Mouse (Mus musculus) intestine, embryonic 15.5 days (tissue): Measurements from ENCODE around the gene Pxmp2. TPM values are rescaled to one million over a fixed set of nuclear protein-coding genes. Genes with fewer than 3 reads are reported as not detected.

ENCODE experiments used
- ATAC-seq: fragments of 200-750 bp; cut with Nextera tagmentation; 2 replicates; pipeline ENCODE4 v1.8.0; 2017; ENCODE audit warnings: moderate TSS enrichment, moderate library complexity
- H3K27ac ChIP-seq: fragments of 300-500 bp; sonication (generic); 2 replicates; pipeline ENCODE4 v1.5.1; 2015; ENCODE audit warnings: mild to moderate bottlenecking, inconsistent platforms
- H3K27me3 ChIP-seq: fragments of 300-500 bp; sonication (generic); replicated peaks from 2 replicates; pipeline ENCODE4 v1.6.1; 2015; ENCODE audit warnings: inconsistent platforms
- H3K36me3 ChIP-seq: fragments of 300-500 bp; sonication (generic); 2 replicates; pipeline ENCODE4 v1.6.1; 2015; ENCODE audit warnings: inconsistent platforms
- H3K4me1 ChIP-seq: fragments of 300-500 bp; sonication (generic); replicated peaks from 2 replicates; pipeline ENCODE4 v1.6.1; 2015; ENCODE audit warnings: inconsistent platforms
- H3K4me2 ChIP-seq: fragments of 300-500 bp; sonication (generic); replicated peaks from 2 replicates; pipeline ENCODE4 v1.6.1; 2015; ENCODE audit warnings: mild to moderate bottlenecking, inconsistent platforms
- H3K4me3 ChIP-seq: fragments of 300-500 bp; sonication (generic); replicated peaks from 2 replicates; pipeline ENCODE4 v1.5.1; 2015; ENCODE audit warnings: inconsistent platforms
- H3K9ac ChIP-seq: fragments of 300-500 bp; sonication (generic); 2 replicates; pipeline ENCODE4 v1.6.1; 2015; ENCODE audit warnings: inconsistent platforms
- H3K9me3 ChIP-seq: fragments of 300-500 bp; sonication (generic); 2 replicates; pipeline ENCODE4 v1.6.1; 2016; ENCODE audit warnings: inconsistent platforms
- WGBS: fragments of 180-500 bp; shearing (Covaris S2); methylation state at CpG from one replicate; pipeline ENCODE4 v1.1.7; 2015; 5-methylcytosine and 5-hydroxymethylcytosine counted together
- polyA plus RNA-seq: library from polyadenylated mRNA; unstranded; fragments of >200 nt; fragmentation: Nextera tagmentation; extraction: Ambion mirVana; gene quantifications from 2 replicates; pipeline ENCODE4 v1.2.1, GENCODE M21; 2015

Pxmp2 gene
- polyA plus RNA-seq, 1 experiment from 2014 or later, result 9.8 TPM

GRCm38 (mm10) chr5:110276910-110277309 is 9.1 kb downstream of the Pxmp2 start:
- 90% methylated on average over 1 of the region's 1 CpGs for WGBS
- Histone ChIP-seq H3K4me1 (no peaks in the 10 kb centered on the region), H3K4me3 (no peak overlapping the region), H3K27me3 (no peaks in the 10 kb centered on the region), H3K4me2 (no peak overlapping the region), H3K9ac (no peak overlapping the region), H3K9me3 (no peaks in the 10 kb centered on the region), H3K36me3 (no peaks in the 10 kb centered on the region), H3K27ac (no peak overlapping the region)
- no peak for ATAC-seq

- H3K4me1 ChIP-seq, result no peaks in the 10 kb centered on the region
- no peak for ATAC-seq
- no peak overlapping the region for H3K9ac ChIP-seq
- H3K27ac ChIP-seq, result no peak overlapping the region
- H3K9me3 ChIP-seq, result no peaks in the 10 kb centered on the region
- WGBS, result 86% methylated on average over 2 of the region's 2 CpGs
- H3K27me3 ChIP-seq, result no peaks in the 10 kb centered on the region
- H3K4me3 ChIP-seq, result no peak overlapping the region
- H3K4me2 ChIP-seq, result no peak overlapping the region
- no peaks in the 10 kb centered on the region for H3K36me3 ChIP-seq
Measured at GRCm38 (mm10) chr5:110276391-110276790, 9.6 kb downstream of the Pxmp2 start.

GRCm38 (mm10) chr5:110274846-110275245 is 11.1 kb downstream of the Pxmp2 start:
- no peaks in the 10 kb centered on the region for H3K27me3 ChIP-seq
- H3K4me3 ChIP-seq, result no peak overlapping the region
- no peak overlapping the region for H3K4me2 ChIP-seq
- H3K4me1 ChIP-seq, result no peaks in the 10 kb centered on the region
- no peaks in the 10 kb centered on the region for H3K36me3 ChIP-seq
- no peaks in the 10 kb centered on the region for H3K9me3 ChIP-seq
- ATAC-seq, result no peak
- WGBS, result 59% methylated on average over 2 of the region's 2 CpGs
- H3K9ac ChIP-seq, result no peak overlapping the region
- no peak overlapping the region for H3K27ac ChIP-seq

GRCm38 (mm10) chr5:110274147-110274546 is 11.8 kb downstream of the Pxmp2 start:
- no peak for ATAC-seq
- H3K4me3 ChIP-seq, result no peak overlapping the region
- WGBS, result 85% methylated on average over 4 of the region's 4 CpGs
- no peak overlapping the region for H3K9ac ChIP-seq
- H3K4me1 ChIP-seq, result no peaks in the 10 kb centered on the region
- H3K36me3 ChIP-seq, result no peaks in the 10 kb centered on the region
- H3K27me3 ChIP-seq, result no peaks in the 10 kb centered on the region
- no peaks in the 10 kb centered on the region for H3K9me3 ChIP-seq
- no peak overlapping the region for H3K27ac ChIP-seq
- no peak overlapping the region for H3K4me2 ChIP-seq

GRCm38 (mm10) chr5:110270242-110270641 is 15.7 kb downstream of the Pxmp2 start:
- Histone ChIP-seq H3K27me3 (no peaks in the 10 kb centered on the region), H3K27ac (no peak overlapping the region), H3K9me3 (no peaks in the 10 kb centered on the region), H3K4me3 (no peak overlapping the region), H3K4me1 (peaks cover 5% of the 10 kb centered on the region), H3K9ac (no peak overlapping the region), H3K4me2 (no peak overlapping the region), H3K36me3 (peaks cover 5% of the 10 kb centered on the region; the same call in 1 of the 2 replicates)
- no peak for ATAC-seq
- WGBS, result 93% methylated on average over 6 of the region's 6 CpGs

GRCm38 (mm10) chr5:110269141-110270101 is 16.6 kb downstream of the Pxmp2 start, which contains the start of gene Pgam5:
Gene Pgam5 (minus strand): TSS chr5:110269913.
- WGBS, result under 1% methylated on average over 66 of the region's 66 CpGs
- ATAC-seq, result peak; percentile 91
- Histone ChIP-seq H3K27ac (peak within 1 kb of the TSS; percentile 67; the same call in 1 of the 2 replicates), H3K27me3 (no peaks in the 10 kb centered on the region), H3K4me1 (peaks cover 5% of the 10 kb centered on the region), H3K36me3 (peaks cover 13% of the 10 kb centered on the region), H3K4me3 (peak within 1 kb of the TSS; percentile 91), H3K4me2 (peak within 1 kb of the TSS; percentile 83), H3K9ac (peak within 1 kb of the TSS; percentile 81), H3K9me3 (no peaks in the 10 kb centered on the region)

GRCm38 (mm10) chr5:110266941-110267340 is 19.0 kb downstream of the Pxmp2 start:
- Histone ChIP-seq H3K4me1 (peaks cover 5% of the 10 kb centered on the region), H3K36me3 (peaks cover 15% of the 10 kb centered on the region), H3K9ac (no peak overlapping the region), H3K27ac (no peak overlapping the region), H3K9me3 (no peaks in the 10 kb centered on the region), H3K27me3 (no peaks in the 10 kb centered on the region), H3K4me3 (no peak overlapping the region), H3K4me2 (no peak overlapping the region)
- 75% methylated on average over 4 of the region's 4 CpGs for WGBS
- no peak for ATAC-seq

- no peak overlapping the region for H3K9ac ChIP-seq
- ATAC-seq, result no peak
- no peak overlapping the region for H3K4me2 ChIP-seq
- WGBS, result 87% methylated on average over 2 of the region's 2 CpGs
- no peak overlapping the region for H3K27ac ChIP-seq
- no peaks in the 10 kb centered on the region for H3K4me1 ChIP-seq
- H3K4me3 ChIP-seq, result no peak overlapping the region
- peaks cover 21% of the 10 kb centered on the region for H3K36me3 ChIP-seq
- no peaks in the 10 kb centered on the region for H3K9me3 ChIP-seq
- H3K27me3 ChIP-seq, result no peaks in the 10 kb centered on the region
Measured at GRCm38 (mm10) chr5:110244091-110244490, 41.9 kb downstream of the Pxmp2 start.

- Histone ChIP-seq H3K9me3 (no peaks in the 10 kb centered on the region), H3K4me2 (no peak overlapping the region), H3K9ac (no peak overlapping the region), H3K36me3 (peaks cover 16% of the 10 kb centered on the region), H3K27ac (no peak overlapping the region), H3K27me3 (no peaks in the 10 kb centered on the region), H3K4me3 (no peak overlapping the region), H3K4me1 (peaks cover 8% of the 10 kb centered on the region)
- WGBS, result 85% methylated on average over 6 of the region's 6 CpGs
- ATAC-seq, result no peak
Measured at GRCm38 (mm10) chr5:110232346-110232745, 53.6 kb downstream of the Pxmp2 start.

- 40% methylated on average over 13 of the region's 13 CpGs for WGBS
- H3K27ac ChIP-seq, result no peak overlapping the region
- H3K36me3 ChIP-seq, result peaks cover 11% of the 10 kb centered on the region
- H3K9ac ChIP-seq, result peak overlapping the region; percentile 99; the same call in 1 of the 2 replicates
- no peak for ATAC-seq
- peaks cover 8% of the 10 kb centered on the region for H3K4me1 ChIP-seq
- peak overlapping the region; percentile 99 for H3K4me3 ChIP-seq
- no peaks in the 10 kb centered on the region for H3K27me3 ChIP-seq
- peak overlapping the region; percentile 69 for H3K4me2 ChIP-seq
- no peaks in the 10 kb centered on the region for H3K9me3 ChIP-seq
Measured at GRCm38 (mm10) chr5:110231638-110232037, 54.3 kb downstream of the Pxmp2 start.

- no peaks in the 10 kb centered on the region for H3K9me3 ChIP-seq
- H3K36me3 ChIP-seq, result peaks cover 8% of the 10 kb centered on the region
- H3K9ac ChIP-seq, result peak within 1 kb of the TSS; percentile 99
- H3K4me1 ChIP-seq, result peaks cover 8% of the 10 kb centered on the region
- under 1% methylated on average over 70 of the region's 81 CpGs for WGBS
- peak within 1 kb of the TSS; percentile 99 for H3K4me3 ChIP-seq
- peak within 1 kb of the TSS; percentile 69 for H3K4me2 ChIP-seq
- no peaks in the 10 kb centered on the region for H3K27me3 ChIP-seq
- H3K27ac ChIP-seq, result peak within 1 kb of the TSS; percentile 97
- peak; percentile 98 for ATAC-seq
Measured at GRCm38 (mm10) chr5:110230780-110231461, 55.1 kb downstream of the Pxmp2 start, which contains the start of gene Ankle2. Gene Ankle2 (plus strand): TSS chr5:110231004.

GRCm38 (mm10) chr5:110230401-110230779 is 55.6 kb downstream of the Pxmp2 start:
- H3K27ac ChIP-seq, result peak overlapping the region; percentile 97
- peak overlapping the region; percentile 99 for H3K4me3 ChIP-seq
- WGBS, result 6% methylated on average over 8 of the region's 8 CpGs
- peak overlapping the region; percentile 99 for H3K9ac ChIP-seq
- peaks cover 8% of the 10 kb centered on the region for H3K4me1 ChIP-seq
- no peaks in the 10 kb centered on the region for H3K27me3 ChIP-seq
- H3K36me3 ChIP-seq, result peaks cover 8% of the 10 kb centered on the region
- H3K9me3 ChIP-seq, result no peaks in the 10 kb centered on the region
- peak; percentile 11; the same call in 1 of the 2 replicates for ATAC-seq
- H3K4me2 ChIP-seq, result peak overlapping the region; percentile 69
